ENCODE assay signal across 11 mouse cellular contexts in the genomic region with DNA sequence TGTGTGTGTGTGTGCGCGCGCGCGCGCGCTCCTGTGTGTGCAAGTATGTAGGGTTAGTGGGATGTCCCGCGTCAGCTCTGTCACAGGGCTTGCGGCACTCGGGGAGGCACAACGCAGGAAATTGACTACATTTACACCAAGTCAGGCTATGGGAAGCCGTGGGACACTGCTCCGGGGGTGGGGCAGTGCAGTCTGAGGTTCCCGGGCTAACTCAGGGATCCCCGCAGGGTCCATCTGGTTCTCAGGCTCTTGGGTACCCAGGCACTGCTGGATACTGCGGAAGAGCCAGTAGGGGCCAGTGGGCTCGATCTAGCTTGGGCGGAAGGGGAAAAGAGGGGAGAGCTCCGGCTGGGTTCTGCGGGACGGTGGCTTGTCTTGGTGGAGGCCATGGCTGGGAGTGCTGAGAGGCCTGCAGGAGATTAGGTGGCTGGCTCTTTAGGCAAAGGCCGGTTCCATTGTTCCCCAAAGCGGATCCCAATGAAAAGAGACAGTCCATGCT. TPM values are rescaled to one million over a fixed set of nuclear protein-coding genes. Genes with fewer than 3 reads are reported as not detected.
DNase-seq lines count a peak whose midpoint lies in the region; ATAC-seq and TF ChIP-seq lines count a peak whose summit lies in the region.
"Had no signal": no experiment of that assay in that cellular context is flagged by ENCODE, and none has a peak within 500 bp of the region (broad histone marks: within the 10 kb centered on the region; RNA-seq: fewer than 3 reads in every experiment).

No protein-coding gene starts in this region.

- WGBS in lung, embryonic 14.5 days: 18% methylated on average over 24 of the region's 24 CpGs
- 11% methylated on average over 24 of the region's 24 CpGs for WGBS in forebrain, embryonic 12.5 days
- 11% methylated on average over 24 of the region's 24 CpGs for WGBS in limb, embryonic 13.5 days
- WGBS in olfactory bulb, adult 2 months: 42% methylated on average over 24 of the region's 24 CpGs

- TF ChIP-seq CTCF in lung, embryonic 14.5 days (IDR thresholded peaks at IDR 0.05; ENCODE audit: low read depth): no peak
- TF ChIP-seq CTCF in olfactory bulb, adult 2 months (IDR thresholded peaks at IDR 0.05; ENCODE audit: insufficient read depth, low read depth, low read length): no peak

- ATAC-seq in lung, embryonic 14.5 days (ENCODE audit: insufficient read depth): peak; percentile 52; the same call in 1 of the 2 replicates
- peak; percentile 58 for ATAC-seq in forebrain, embryonic 12.5 days (ENCODE audit: low FRiP score)
- ATAC-seq in limb, embryonic 13.5 days (ENCODE audit: low FRiP score, low read depth): no peak
- ATAC-seq: inflammation-experienced regulatory T-cells, adult 6 months had no signal

- H3K27me3 ChIP-seq in lung, embryonic 14.5 days (ENCODE audit: insufficient read depth, low read length): no peaks in the 10 kb centered on the region
- H3K27me3 ChIP-seq in forebrain, embryonic 12.5 days: peaks cover 23% of the 10 kb centered on the region
- H3K27me3 ChIP-seq in limb, embryonic 13.5 days: peaks cover 6% of the 10 kb centered on the region

- H3K4me1 ChIP-seq in lung, embryonic 14.5 days (ENCODE audit: insufficient read depth): 0 out of 2 replicates have a peak, but pooled peaks cover 4% of the 10 kb centered on the region
- peaks cover 22% of the 10 kb centered on the region for H3K4me1 ChIP-seq in forebrain, embryonic 12.5 days
- peaks cover 9% of the 10 kb centered on the region for H3K4me1 ChIP-seq in limb, embryonic 13.5 days
- peaks cover 10% of the 10 kb centered on the region for H3K4me1 ChIP-seq in olfactory bulb, adult 2 months (ENCODE audit: control insufficient read depth, insufficient read depth, low read length)
- H3K4me1 ChIP-seq: megakaryocyte, embryonic 14.5 days had no signal

- peak overlapping the region; percentile 60 for H3K4me2 ChIP-seq in lung, embryonic 14.5 days
- peak overlapping the region; percentile 51 for H3K4me2 ChIP-seq in forebrain, embryonic 12.5 days
- peak overlapping the region; percentile 68 for H3K4me2 ChIP-seq in limb, embryonic 13.5 days (replicated peaks)

- DNase-seq in lung, embryonic 14.5 days: peak; percentile 15
- DNase-seq in lung, postnatal 25 days (ENCODE audit: low spot score): no peak
- DNase-seq in urinary bladder, postnatal 14 days (ENCODE audit: low spot score): no peak
- DNase-seq in urinary bladder, postnatal 4 days (ENCODE audit: low spot score in 2 of 2): no peak
- no peak for DNase-seq in cerebellum, adult 9-10 months
- DNase-seq: cerebellum, adult 9-11 months had no signal

- H3K4me3 ChIP-seq in lung, embryonic 14.5 days (ENCODE audit: low read depth, low read length): peak overlapping the region; percentile 15; the same call in 1 of the 2 replicates
- H3K4me3 ChIP-seq in forebrain, embryonic 12.5 days (replicated peaks): peak overlapping the region; percentile 26
- H3K4me3 ChIP-seq in limb, embryonic 13.5 days: peak overlapping the region; percentile 38
- H3K4me3 ChIP-seq in olfactory bulb, adult 2 months (ENCODE audit: insufficient read depth, low read depth, low read length): no peak overlapping the region
- H3K4me3 ChIP-seq: megakaryocyte, embryonic 14.5 days had no signal

- H3K9ac ChIP-seq in lung, embryonic 14.5 days: peak overlapping the region; percentile 36; the same call in 1 of the 2 replicates
- H3K9ac ChIP-seq in forebrain, embryonic 12.5 days: no peak overlapping the region
- H3K9ac ChIP-seq in limb, embryonic 13.5 days: peak overlapping the region; percentile 59

- H3K9me3 ChIP-seq in lung, embryonic 14.5 days (ENCODE audit: low read depth, low read length): no peaks in the 10 kb centered on the region
- H3K9me3 ChIP-seq in forebrain, embryonic 12.5 days: no peaks in the 10 kb centered on the region
- no peaks in the 10 kb centered on the region for H3K9me3 ChIP-seq in limb, embryonic 13.5 days
- H3K9me3 ChIP-seq: megakaryocyte, embryonic 14.5 days had no signal

- no peak for TF ChIP-seq POLR2A in olfactory bulb, adult 2 months (IDR thresholded peaks at IDR 0.05; ENCODE audit: insufficient read depth, low read depth, low read length)

- H3K27ac ChIP-seq in lung, embryonic 14.5 days (ENCODE audit: low read depth): no peak overlapping the region
- no peak overlapping the region for H3K27ac ChIP-seq in forebrain, embryonic 12.5 days
- H3K27ac ChIP-seq in limb, embryonic 13.5 days: no peak overlapping the region
- H3K27ac ChIP-seq in olfactory bulb, adult 2 months (ENCODE audit: insufficient read depth, low read depth, low read length): peak overlapping the region; percentile 69

- H3K36me3 ChIP-seq in lung, embryonic 14.5 days (ENCODE audit: insufficient read depth): no peaks in the 10 kb centered on the region
- H3K36me3 ChIP-seq in forebrain, embryonic 12.5 days (replicated peaks): no peaks in the 10 kb centered on the region
- no peaks in the 10 kb centered on the region for H3K36me3 ChIP-seq in limb, embryonic 13.5 days

RNA-seq across cellular contexts. Expression of gene Cdca7l, which starts 15.5 kb away (rescaled TPM):
- 67.7 and 71.5 TPM in 2 replicates for polyA plus RNA-seq in lung, embryonic 14.5 days (2014; fragmentation: Nextera tagmentation; extraction: Ambion mirVana)
- 37.6 and 41.6 TPM in 2 replicates for polyA plus RNA-seq in forebrain, embryonic 12.5 days (2016; fragmentation: Nextera tagmentation; extraction: Ambion mirVana)
- polyA plus RNA-seq in limb, embryonic 13.5 days (2015; fragmentation: Nextera tagmentation; extraction: Ambion mirVana): 32.4 and 32.7 TPM in 2 replicates
- polyA plus RNA-seq in olfactory bulb, adult 2 months (2012; ENCODE audit: insufficient read depth, insufficient read length, low replicate concordance, missing spikeins): not detected in 2 replicates
